Mouse (Mus musculus): Measurements from ENCODE around the gene Rab11fip4. TPM values are rescaled to one million over a fixed set of nuclear protein-coding genes. Genes with fewer than 3 reads are reported as not detected.

Gene Rab11fip4
- polyA plus RNA-seq, 1 experiment from 2014 or later = 2.2 TPM

DNA sequence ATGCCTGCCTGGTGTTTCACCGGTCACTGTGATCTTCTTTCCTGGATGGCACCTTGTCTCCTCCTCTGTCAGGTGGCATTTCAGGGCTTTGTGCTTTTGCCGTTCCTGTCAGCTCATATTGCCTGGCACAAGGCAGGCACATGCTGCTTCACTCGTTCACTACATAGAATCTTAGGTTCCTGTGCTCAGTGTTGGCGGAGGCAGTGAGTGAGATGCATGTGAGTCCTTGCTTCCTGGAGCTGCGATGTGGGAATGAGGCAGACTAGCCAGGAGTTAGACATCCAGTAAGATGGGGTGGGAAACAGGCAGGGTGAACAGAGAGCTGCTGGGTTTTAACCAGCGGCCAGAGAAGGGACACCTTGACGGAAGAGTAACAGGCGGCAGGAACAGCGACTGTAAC, 72.1 kb downstream of the Rab11fip4 start:
- Histone ChIP-seq H3K9ac (ENCODE audit: low read depth, low read length) (no peak overlapping the region), H3K9me3 (ENCODE audit: control insufficient read depth, low read length) (no peaks in the 10 kb centered on the region), H3K27me3 (replicated peaks; ENCODE audit: control insufficient read depth, insufficient read depth, low read length) (peaks cover 22% of the 10 kb centered on the region), H3K36me3 (ENCODE audit: control insufficient read depth, insufficient read depth, low read length) (no peaks in the 10 kb centered on the region), H3K4me3 (ENCODE audit: low read depth, low read length) (no peak overlapping the region), H3K4me2 (no peak overlapping the region), H3K27ac (ENCODE audit: low read depth, low read length) (no peak overlapping the region), H3K4me1 (replicated peaks; ENCODE audit: control insufficient read depth, insufficient read depth, low read length) (peaks cover 35% of the 10 kb centered on the region)
- 76% methylated on average over 9 of the region's 9 CpGs for WGBS
- no peak for ATAC-seq (replicated peaks; ENCODE audit: low FRiP score)
- DNase-seq (ENCODE audit: low spot score) = no peak

DNA sequence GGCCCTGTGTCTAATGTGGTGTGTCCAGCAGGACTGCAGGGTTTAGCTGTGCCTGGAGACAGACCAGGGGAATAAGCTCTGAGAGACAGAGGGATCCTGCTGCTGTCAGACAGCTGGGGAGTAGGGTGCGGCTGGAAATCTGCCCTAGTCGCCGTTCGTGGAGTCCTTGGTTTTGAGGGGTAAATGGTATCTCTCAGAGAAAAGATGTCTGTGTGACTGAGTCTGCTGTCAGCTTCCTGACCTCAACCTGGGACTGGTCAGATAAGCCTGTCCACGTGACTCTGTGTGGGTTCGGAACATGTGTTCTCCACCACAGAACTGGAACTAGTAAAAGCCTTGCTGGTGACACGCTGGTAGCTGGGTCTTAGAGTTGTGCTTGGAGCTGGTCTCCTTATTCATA, 72.6 kb downstream of the Rab11fip4 start:
- Histone ChIP-seq H3K27me3 (replicated peaks; ENCODE audit: control insufficient read depth, insufficient read depth, low read length) (peaks cover 22% of the 10 kb centered on the region), H3K4me1 (replicated peaks; ENCODE audit: control insufficient read depth, insufficient read depth, low read length) (peaks cover 35% of the 10 kb centered on the region), H3K27ac (ENCODE audit: low read depth, low read length) (no peak overlapping the region), H3K4me3 (ENCODE audit: low read depth, low read length) (no peak overlapping the region), H3K36me3 (ENCODE audit: control insufficient read depth, insufficient read depth, low read length) (no peaks in the 10 kb centered on the region), H3K9me3 (ENCODE audit: control insufficient read depth, low read length) (no peaks in the 10 kb centered on the region), H3K9ac (ENCODE audit: low read depth, low read length) (no peak overlapping the region), H3K4me2 (no peak overlapping the region)
- no peak for DNase-seq (ENCODE audit: low spot score)
- 28% methylated on average over 7 of the region's 7 CpGs for WGBS
- ATAC-seq (replicated peaks; ENCODE audit: low FRiP score) = no peak

DNA sequence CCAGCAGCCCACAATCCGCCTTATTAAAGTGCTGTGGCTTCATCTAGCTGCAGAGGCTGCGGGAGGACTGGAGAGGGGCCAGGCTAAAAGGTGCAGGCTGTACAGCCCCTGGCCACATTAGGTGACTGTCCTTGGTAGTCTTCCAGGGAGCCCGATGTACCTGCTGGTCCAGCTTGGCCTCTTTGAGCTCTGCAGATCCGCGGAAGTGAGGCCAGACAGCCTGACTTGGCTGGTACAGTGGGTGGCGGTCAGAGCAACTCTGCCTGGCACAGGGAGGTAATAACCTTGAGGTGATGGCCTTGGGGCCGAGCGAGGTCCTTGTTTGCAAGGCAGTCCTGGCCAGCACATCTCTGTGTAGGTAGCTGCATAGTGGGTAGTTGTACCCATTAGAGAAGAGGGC, 75.5 kb downstream of the Rab11fip4 start:
- Histone ChIP-seq H3K4me3 (ENCODE audit: low read depth, low read length) (no peak overlapping the region), H3K27me3 (replicated peaks; ENCODE audit: control insufficient read depth, insufficient read depth, low read length) (peaks cover 17% of the 10 kb centered on the region), H3K36me3 (ENCODE audit: control insufficient read depth, insufficient read depth, low read length) (no peaks in the 10 kb centered on the region), H3K4me2 (no peak overlapping the region), H3K4me1 (replicated peaks; ENCODE audit: control insufficient read depth, insufficient read depth, low read length) (peaks cover 38% of the 10 kb centered on the region), H3K27ac (ENCODE audit: low read depth, low read length) (no peak overlapping the region), H3K9me3 (ENCODE audit: control insufficient read depth, low read length) (no peaks in the 10 kb centered on the region), H3K9ac (ENCODE audit: low read depth, low read length) (no peak overlapping the region)
- ATAC-seq (replicated peaks; ENCODE audit: low FRiP score) (no peak), DNase-seq (ENCODE audit: low spot score) (no peak)
- WGBS = 81% methylated on average over 8 of the region's 8 CpGs

DNA sequence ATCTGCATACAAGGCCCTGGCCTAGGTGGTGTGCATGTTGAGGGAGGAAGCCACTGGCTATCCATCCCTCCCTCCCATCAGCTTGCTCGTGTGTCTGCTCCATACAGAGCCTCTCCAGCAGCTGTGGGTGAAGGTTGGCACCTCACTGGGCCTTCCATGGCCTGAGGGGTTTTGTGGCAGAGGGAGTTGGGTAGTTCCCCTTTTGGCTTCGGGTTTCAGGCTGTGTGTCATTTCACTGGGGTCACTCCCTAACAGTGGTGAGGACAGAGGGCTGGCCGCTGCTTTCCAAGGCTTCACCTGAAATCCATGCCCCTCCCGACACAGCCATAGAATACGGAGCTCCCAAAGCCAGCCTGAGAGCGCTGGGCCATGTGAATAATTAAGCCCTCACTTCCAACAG, 78.2 kb downstream of the Rab11fip4 start:
- H3K9ac ChIP-seq (ENCODE audit: low read depth, low read length) = no peak overlapping the region
- peaks cover 21% of the 10 kb centered on the region for H3K4me1 ChIP-seq (replicated peaks; ENCODE audit: control insufficient read depth, insufficient read depth, low read length)
- DNase-seq (ENCODE audit: low spot score) (no peak), ATAC-seq (replicated peaks; ENCODE audit: low FRiP score) (no peak)
- no peak overlapping the region for H3K4me2 ChIP-seq
- no peak overlapping the region for H3K4me3 ChIP-seq (ENCODE audit: low read depth, low read length)
- H3K9me3 ChIP-seq (ENCODE audit: control insufficient read depth, low read length) = no peaks in the 10 kb centered on the region
- WGBS = 69% methylated on average over 6 of the region's 6 CpGs
- H3K36me3 ChIP-seq (ENCODE audit: control insufficient read depth, insufficient read depth, low read length) = no peaks in the 10 kb centered on the region
- peaks cover 4% of the 10 kb centered on the region for H3K27me3 ChIP-seq (replicated peaks; ENCODE audit: control insufficient read depth, insufficient read depth, low read length)
- no peak overlapping the region for H3K27ac ChIP-seq (ENCODE audit: low read depth, low read length)

DNA sequence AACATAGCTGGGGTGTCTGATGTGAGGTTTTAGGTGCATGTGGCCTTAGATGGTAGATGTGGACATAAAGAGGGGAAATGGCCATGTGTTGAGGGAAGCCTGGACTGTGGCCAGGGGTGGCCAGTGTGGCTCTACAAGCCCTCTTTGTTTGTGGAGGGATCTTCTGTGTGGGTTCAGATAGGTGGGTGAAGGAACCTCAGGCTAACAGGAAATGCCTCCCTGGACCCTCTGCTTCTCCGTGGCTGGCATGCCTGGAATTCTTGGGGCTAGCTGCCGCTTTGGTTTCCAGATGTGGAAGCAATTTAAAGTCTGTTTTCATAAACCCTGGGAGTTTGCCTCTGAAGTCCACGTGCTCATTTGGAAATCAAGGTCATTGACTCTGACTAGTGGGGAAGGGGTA, 78.9 kb downstream of the Rab11fip4 start:
- no peak for DNase-seq (ENCODE audit: low spot score)
- Histone ChIP-seq H3K4me1 (replicated peaks; ENCODE audit: control insufficient read depth, insufficient read depth, low read length) (peaks cover 21% of the 10 kb centered on the region), H3K36me3 (ENCODE audit: control insufficient read depth, insufficient read depth, low read length) (no peaks in the 10 kb centered on the region), H3K27ac (ENCODE audit: low read depth, low read length) (no peak overlapping the region), H3K27me3 (replicated peaks; ENCODE audit: control insufficient read depth, insufficient read depth, low read length) (peaks cover 4% of the 10 kb centered on the region), H3K4me2 (no peak overlapping the region), H3K9ac (ENCODE audit: low read depth, low read length) (no peak overlapping the region), H3K9me3 (ENCODE audit: control insufficient read depth, low read length) (no peaks in the 10 kb centered on the region), H3K4me3 (ENCODE audit: low read depth, low read length) (no peak overlapping the region)
- ATAC-seq (replicated peaks; ENCODE audit: low FRiP score) = no peak
- 34% methylated on average over 3 of the region's 3 CpGs for WGBS

DNA sequence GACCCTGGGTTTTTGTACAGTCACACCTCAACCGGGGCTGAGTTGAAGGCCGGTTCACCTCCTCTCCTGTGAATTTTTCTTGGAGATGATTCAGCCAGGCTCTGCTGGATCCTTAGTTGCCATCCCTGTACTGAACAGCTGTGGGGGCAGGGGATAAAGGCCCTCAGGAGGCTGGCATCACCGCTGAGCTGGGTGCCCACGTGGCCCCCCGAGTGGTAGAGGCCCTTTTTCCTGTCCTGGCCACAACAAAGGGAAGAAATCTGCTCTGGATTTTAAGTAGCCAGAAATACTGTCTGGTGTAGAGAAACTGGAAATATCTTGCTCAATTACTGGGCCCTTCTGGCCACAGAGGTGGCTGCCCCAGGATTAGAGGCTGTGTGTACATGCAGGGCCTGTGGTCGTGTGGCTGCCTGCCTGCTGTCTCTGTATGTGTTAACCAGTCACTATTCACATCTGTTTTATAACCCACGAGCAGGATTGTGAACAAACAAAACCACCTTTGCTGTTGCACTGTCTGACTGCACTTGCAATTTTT, 79.5 kb downstream of the Rab11fip4 start:
- 63% methylated on average over 7 of the region's 7 CpGs for WGBS
- DNase-seq (ENCODE audit: low spot score) (no peak), ATAC-seq (replicated peaks; ENCODE audit: low FRiP score) (no peak)
- H3K27me3 ChIP-seq (replicated peaks; ENCODE audit: control insufficient read depth, insufficient read depth, low read length) = peaks cover 4% of the 10 kb centered on the region
- no peak overlapping the region for H3K4me3 ChIP-seq (ENCODE audit: low read depth, low read length)
- H3K4me2 ChIP-seq = no peak overlapping the region
- H3K9me3 ChIP-seq (ENCODE audit: control insufficient read depth, low read length) = no peaks in the 10 kb centered on the region
- no peak overlapping the region for H3K27ac ChIP-seq (ENCODE audit: low read depth, low read length)
- no peak overlapping the region for H3K9ac ChIP-seq (ENCODE audit: low read depth, low read length)
- peaks cover 21% of the 10 kb centered on the region for H3K4me1 ChIP-seq (replicated peaks; ENCODE audit: control insufficient read depth, insufficient read depth, low read length)
- no peaks in the 10 kb centered on the region for H3K36me3 ChIP-seq (ENCODE audit: control insufficient read depth, insufficient read depth, low read length)

DNA sequence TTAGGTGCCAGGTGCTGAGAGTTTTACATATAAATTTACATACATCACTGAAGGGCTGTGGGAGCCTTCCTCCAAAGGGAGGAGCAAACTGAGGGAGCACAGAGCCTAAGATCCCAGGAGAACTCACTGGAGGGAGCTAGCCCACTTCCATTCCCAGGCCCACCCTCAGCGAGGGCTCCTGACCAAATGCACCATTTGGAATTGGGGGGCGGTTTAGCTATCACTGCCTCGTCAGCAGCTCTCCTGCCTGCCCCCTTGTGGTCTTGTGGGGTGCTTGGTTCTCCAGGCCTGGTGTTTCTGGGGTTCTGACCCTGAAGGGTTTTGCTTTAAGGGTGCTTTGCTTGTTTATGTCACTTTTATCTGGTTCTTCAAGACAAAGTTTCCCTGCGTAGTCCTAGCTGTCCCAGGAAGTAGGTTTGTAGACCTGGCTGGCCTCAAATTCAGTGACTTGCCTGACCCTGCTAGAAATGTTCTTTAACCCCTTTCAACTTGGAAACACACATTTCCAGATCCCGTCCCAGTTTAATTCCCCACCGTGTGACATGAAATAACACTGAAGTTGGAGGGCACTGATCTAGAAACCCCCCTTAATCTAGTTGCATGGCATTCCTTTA, 80.8 kb downstream of the Rab11fip4 start:
- ATAC-seq (replicated peaks; ENCODE audit: low FRiP score) = no peak
- WGBS = 53% methylated on average over 6 of the region's 6 CpGs
- no peak for DNase-seq (ENCODE audit: low spot score)

DNA sequence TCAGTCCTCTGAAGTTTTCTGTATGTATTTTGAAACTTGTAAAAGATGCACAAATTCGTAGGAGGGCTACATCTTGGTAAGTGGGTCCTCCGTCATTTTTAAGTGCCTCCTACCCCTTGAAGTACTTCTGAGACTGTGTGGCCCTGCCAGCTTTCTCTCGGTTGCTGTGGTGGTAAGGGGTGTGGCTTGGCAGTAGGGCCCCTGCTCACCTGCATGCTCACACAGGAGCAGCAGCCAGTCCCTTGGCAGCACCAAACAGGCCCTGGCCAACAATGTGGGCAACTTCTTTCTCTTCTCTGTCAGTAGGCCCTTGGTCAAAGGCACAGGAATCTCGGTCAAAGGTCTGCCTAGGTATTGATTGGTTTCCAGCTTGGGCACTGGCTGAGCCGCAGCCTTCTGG, 82.1 kb downstream of the Rab11fip4 start:
- ATAC-seq (replicated peaks; ENCODE audit: low FRiP score) = no peak
- WGBS = 70% methylated on average over 5 of the region's 5 CpGs

More for the DNA sequence above, 80.8 kb downstream of the Rab11fip4 start:
- H3K4me2 ChIP-seq = no peak overlapping the region
- no peak overlapping the region for H3K4me3 ChIP-seq (ENCODE audit: low read depth, low read length)
- no peaks in the 10 kb centered on the region for H3K9me3 ChIP-seq (ENCODE audit: control insufficient read depth, low read length)
- H3K4me1 ChIP-seq (replicated peaks; ENCODE audit: control insufficient read depth, insufficient read depth, low read length) = peaks cover 14% of the 10 kb centered on the region
- no peaks in the 10 kb centered on the region for H3K36me3 ChIP-seq (ENCODE audit: control insufficient read depth, insufficient read depth, low read length)
- H3K27me3 ChIP-seq (replicated peaks; ENCODE audit: control insufficient read depth, insufficient read depth, low read length) = no peaks in the 10 kb centered on the region
- H3K9ac ChIP-seq (ENCODE audit: low read depth, low read length) = no peak overlapping the region
- no peak overlapping the region for H3K27ac ChIP-seq (ENCODE audit: low read depth, low read length)

DNA sequence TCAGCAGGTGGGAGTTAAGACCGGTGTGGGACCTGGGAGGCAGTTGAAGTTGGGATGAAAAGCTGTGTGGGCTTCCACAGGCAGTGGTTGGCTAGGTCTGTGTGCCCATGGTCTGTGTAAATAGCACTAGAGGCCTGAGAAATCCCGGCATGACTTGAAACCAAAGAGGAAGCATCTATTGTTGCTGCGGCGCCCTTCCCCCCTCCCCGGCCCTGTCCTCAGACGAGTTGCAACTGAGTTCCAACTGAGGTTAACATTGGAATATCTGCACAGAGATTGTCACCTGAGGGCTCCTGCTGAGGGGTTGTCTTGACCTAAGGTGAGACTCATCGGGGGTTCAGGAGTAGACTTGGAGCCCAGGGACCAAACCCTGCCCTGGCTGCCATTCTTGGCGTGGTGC, 82.7 kb downstream of the Rab11fip4 start:
- no peak overlapping the region for H3K9ac ChIP-seq (ENCODE audit: low read depth, low read length)
- WGBS = 37% methylated on average over 8 of the region's 8 CpGs
- H3K27me3 ChIP-seq (replicated peaks; ENCODE audit: control insufficient read depth, insufficient read depth, low read length) = no peaks in the 10 kb centered on the region
- no peaks in the 10 kb centered on the region for H3K9me3 ChIP-seq (ENCODE audit: control insufficient read depth, low read length)
- peak overlapping the region; percentile 18; the same call in 1 of the 2 replicates for H3K4me2 ChIP-seq
- peaks cover 14% of the 10 kb centered on the region for H3K4me1 ChIP-seq (replicated peaks; ENCODE audit: control insufficient read depth, insufficient read depth, low read length)
- no peak overlapping the region for H3K4me3 ChIP-seq (ENCODE audit: low read depth, low read length)
- peak overlapping the region; percentile 45; the same call in 1 of the 2 replicates for H3K27ac ChIP-seq (ENCODE audit: low read depth, low read length)
- DNase-seq (ENCODE audit: low spot score) (no peak), ATAC-seq (replicated peaks; ENCODE audit: low FRiP score) (no peak)
- H3K36me3 ChIP-seq (ENCODE audit: control insufficient read depth, insufficient read depth, low read length) = no peaks in the 10 kb centered on the region

More for the DNA sequence above, 82.1 kb downstream of the Rab11fip4 start:
- H3K9ac ChIP-seq (ENCODE audit: low read depth, low read length) = no peak overlapping the region
- H3K4me1 ChIP-seq (replicated peaks; ENCODE audit: control insufficient read depth, insufficient read depth, low read length) = peaks cover 14% of the 10 kb centered on the region
- no peak overlapping the region for H3K4me3 ChIP-seq (ENCODE audit: low read depth, low read length)
- H3K36me3 ChIP-seq (ENCODE audit: control insufficient read depth, insufficient read depth, low read length) = no peaks in the 10 kb centered on the region
- DNase-seq (ENCODE audit: low spot score) = no peak
- H3K9me3 ChIP-seq (ENCODE audit: control insufficient read depth, low read length) = no peaks in the 10 kb centered on the region
- H3K27ac ChIP-seq (ENCODE audit: low read depth, low read length) = peak overlapping the region; percentile 45; the same call in 1 of the 2 replicates
- no peaks in the 10 kb centered on the region for H3K27me3 ChIP-seq (replicated peaks; ENCODE audit: control insufficient read depth, insufficient read depth, low read length)
- peak overlapping the region; percentile 30; the same call in 1 of the 2 replicates for H3K4me2 ChIP-seq

All from liver, embryonic 11.5 days (tissue).